Mouse (Mus musculus) heart, postnatal 25 days (tissue): ENCODE measurements at regions not wholly inside any gene's neighbourhood (a gene's known extent, or its start where the extent isn't known, plus 50 kb on each side); places are given as distances from the start of the nearest gene placed in this dataset.

Source experiments
- DNase-seq: peaks from one replicate; pipeline ENCODE4 v3.0.0; 2022; ENCODE audit warnings: low spot score
- intact Hi-C: fragments of 180-260 bp; cut with DNase I; formaldehyde crosslinking; loops from one replicate; pipeline ENCODE4 v1.15.1; 2025

- no peak for DNase-seq
These were observed 229.3 kb upstream of the Adgrl2 start for GRCm38 (mm10) chr3:149219381-149220303.

GRCm38 (mm10) chr3:149217916-149218803 is 227.8 kb upstream of the Adgrl2 start:
- intact Hi-C loops: no loop called here

More at GRCm38 (mm10) chr3:149219381-149220303, 229.3 kb upstream of the Adgrl2 start:
- intact Hi-C loops: no loop called here

DNA sequence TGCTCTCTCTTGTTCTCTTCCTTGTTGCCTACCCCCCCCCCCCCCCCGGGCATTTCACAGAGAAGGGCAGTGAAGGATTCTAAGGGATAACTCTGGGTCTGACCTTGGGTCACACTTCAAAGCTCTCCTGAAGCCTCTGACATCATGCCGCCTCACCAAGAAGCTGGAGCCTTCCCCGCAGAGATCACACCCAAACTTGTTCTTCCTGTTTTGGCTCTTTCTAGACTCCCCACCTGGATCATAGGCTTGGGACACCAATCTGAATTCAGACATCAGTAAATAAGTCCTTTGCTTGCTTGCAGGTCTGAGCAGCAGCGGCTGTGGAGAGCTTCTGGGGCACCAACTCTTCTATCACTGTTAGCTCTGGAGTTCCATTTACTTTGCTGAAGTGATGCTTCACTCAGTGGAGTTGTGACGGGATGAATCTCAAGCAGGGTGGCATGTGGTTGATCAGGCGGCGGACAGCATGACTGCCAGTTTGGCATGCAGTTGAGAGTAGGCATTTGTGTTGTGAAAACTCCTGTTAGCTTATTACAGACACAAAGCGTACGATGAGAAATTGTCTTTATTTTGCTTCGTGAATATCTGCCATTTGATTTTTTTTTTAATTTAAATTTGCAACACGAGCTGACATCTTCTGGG is 226.5 kb upstream of the Adgrl2 start:
- DNase-seq: no peak
- intact Hi-C loops: no loop called here

More at GRCm38 (mm10) chr3:149217916-149218803, 227.8 kb upstream of the Adgrl2 start:
- no peak for DNase-seq

GRCm38 (mm10) chr3:149215691-149216090 is 225.3 kb upstream of the Adgrl2 start:
- intact Hi-C loops: no loop called here
- no peak for DNase-seq

DNA sequence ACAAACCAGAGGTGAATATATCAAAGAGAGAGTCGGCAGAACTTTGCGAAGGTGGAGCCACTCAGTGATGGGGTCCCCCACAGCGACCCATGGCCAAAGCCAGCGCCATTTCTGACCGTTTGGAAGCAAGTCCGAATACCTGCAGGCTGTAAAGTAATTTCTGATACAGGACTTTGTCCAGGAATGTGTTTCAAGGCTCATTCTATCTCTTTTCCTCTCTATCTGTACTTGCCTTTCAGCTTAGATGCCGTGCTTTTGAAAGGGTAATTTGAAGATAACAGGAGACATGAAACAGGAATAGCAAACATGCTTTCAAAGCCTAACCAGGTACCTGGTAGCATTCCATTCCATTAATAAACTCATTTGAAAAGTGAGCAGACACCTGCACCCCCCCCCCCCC is 221.6 kb upstream of the Adgrl2 start:
- intact Hi-C loops: no loop called here
- DNase-seq: no peak

DNA sequence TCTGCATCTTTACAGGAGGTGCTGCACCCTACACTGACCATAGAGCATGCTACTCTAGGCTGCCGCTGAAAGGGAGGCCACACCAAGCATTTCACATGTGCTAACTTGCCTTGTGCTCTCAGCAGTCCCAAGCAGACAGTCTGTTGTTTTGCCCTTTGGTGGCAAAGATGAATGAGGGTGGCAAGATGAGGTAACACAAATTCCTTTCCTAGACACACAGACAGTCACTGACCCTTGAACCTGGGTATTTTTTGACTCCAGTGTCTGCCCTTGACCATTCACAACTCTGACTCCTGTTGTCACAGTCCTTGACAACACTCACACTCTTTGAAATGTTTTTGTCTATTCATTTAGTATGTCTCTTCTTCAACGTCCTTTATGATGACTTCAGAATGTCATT is 218.9 kb upstream of the Adgrl2 start:
- DNase-seq: no peak
- intact Hi-C loops: no loop called here

GRCm38 (mm10) chr3:149203451-149203850 is 213.1 kb upstream of the Adgrl2 start:
- intact Hi-C loops: no loop called here
- DNase-seq: no peak

GRCm38 (mm10) chr3:149196477-149197185 is 206.3 kb upstream of the Adgrl2 start:
- no peak for DNase-seq
- intact Hi-C loops: no loop called here

- intact Hi-C loops: loop anchor here (5.0 kb wide), 1 partner anchor 79 kb away; no protein-coding TSS in a partner anchor
These were observed 200.7 kb upstream of the Adgrl2 start for GRCm38 (mm10) chr3:149190856-149191576.

GRCm38 (mm10) chr3:149184136-149184551 is 193.8 kb upstream of the Adgrl2 start:
- intact Hi-C loops: no loop called here
- no peak for DNase-seq

More at GRCm38 (mm10) chr3:149190856-149191576, 200.7 kb upstream of the Adgrl2 start:
- no peak for DNase-seq

- intact Hi-C loops: no loop called here
- DNase-seq: no peak
These were observed 191.7 kb upstream of the Adgrl2 start for GRCm38 (mm10) chr3:149182095-149182494.

- DNase-seq: no peak
- intact Hi-C loops: no loop called here
These were observed 189.8 kb upstream of the Adgrl2 start for GRCm38 (mm10) chr3:149180129-149180528.

- no peak for DNase-seq
- intact Hi-C loops: no loop called here
These were observed 189.2 kb upstream of the Adgrl2 start for GRCm38 (mm10) chr3:149179486-149180116.

- no peak for DNase-seq
- intact Hi-C loops: no loop called here
These were observed 188.5 kb upstream of the Adgrl2 start for GRCm38 (mm10) chr3:149178891-149179290.

GRCm38 (mm10) chr3:149174689-149175390 is 184.5 kb upstream of the Adgrl2 start:
- intact Hi-C loops: no loop called here
- no peak for DNase-seq

GRCm38 (mm10) chr3:149173537-149173936 is 183.2 kb upstream of the Adgrl2 start:
- intact Hi-C loops: no loop called here

DNA sequence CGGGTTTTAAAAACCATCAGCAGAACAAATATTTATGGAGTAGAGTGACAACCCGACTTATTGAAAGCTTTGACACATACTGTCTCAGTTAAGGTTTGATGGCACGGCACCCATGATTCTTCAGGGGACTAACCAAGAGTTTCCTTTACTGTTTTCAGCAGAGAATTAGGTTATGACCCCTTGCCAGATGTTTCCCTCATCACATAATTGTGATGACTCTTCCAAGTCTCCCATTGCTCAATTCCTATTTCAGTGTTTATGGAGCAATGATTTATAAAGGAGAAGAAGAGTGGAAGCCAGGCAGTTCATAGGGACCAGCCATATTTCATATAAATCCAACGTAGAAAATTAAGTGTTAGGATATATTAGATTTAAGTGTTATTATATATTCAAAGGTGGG is 181.4 kb upstream of the Adgrl2 start:
- no peak for DNase-seq
- intact Hi-C loops: no loop called here

More at GRCm38 (mm10) chr3:149173537-149173936, 183.2 kb upstream of the Adgrl2 start:
- DNase-seq: no peak

- no peak for DNase-seq
- intact Hi-C loops: no loop called here
These were observed 179.8 kb upstream of the Adgrl2 start for GRCm38 (mm10) chr3:149170191-149170590.
